Mouse (Mus musculus): ENCODE results near the gene Dnmt3b.
"Not testable (repeated sequence)": the region's sequence is repeated elsewhere in the genome, so short reads cannot be mapped to it uniquely, and the experiment has no call there.

Dnmt3b gene

DNA sequence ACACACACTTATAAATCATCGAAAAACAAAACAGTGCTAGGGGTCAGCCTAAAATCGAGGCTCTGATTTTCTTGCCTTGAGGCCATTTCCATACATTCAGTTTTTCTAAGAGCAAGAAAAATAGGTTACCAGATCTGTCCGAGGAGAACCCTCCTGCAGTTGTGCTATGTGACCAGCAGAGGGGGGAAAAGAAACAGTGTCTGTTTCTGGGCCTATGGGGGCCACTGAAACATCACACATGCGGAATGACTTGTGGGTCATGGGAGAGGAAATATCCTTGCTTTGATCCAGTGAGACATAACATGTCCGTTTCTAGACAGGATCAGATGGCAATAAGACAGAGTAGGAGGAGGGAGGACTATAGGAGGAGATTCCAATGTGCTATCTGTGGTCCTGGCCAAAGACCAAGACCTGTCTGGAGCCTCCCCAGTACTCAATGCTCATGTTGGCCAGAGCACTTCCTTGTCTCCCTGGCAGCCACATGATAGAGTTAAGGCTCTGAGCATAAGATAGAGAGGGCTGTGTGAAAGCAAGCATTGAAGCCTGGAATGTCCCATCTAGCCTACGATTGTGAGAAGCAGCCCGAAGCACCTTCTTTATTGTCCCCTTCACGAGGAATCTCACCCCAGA, 61.6 kb downstream of the Dnmt3b start:
- peak; percentile 67 for DNase-seq (ENCODE audit: low read depth, low spot score)

DNA sequence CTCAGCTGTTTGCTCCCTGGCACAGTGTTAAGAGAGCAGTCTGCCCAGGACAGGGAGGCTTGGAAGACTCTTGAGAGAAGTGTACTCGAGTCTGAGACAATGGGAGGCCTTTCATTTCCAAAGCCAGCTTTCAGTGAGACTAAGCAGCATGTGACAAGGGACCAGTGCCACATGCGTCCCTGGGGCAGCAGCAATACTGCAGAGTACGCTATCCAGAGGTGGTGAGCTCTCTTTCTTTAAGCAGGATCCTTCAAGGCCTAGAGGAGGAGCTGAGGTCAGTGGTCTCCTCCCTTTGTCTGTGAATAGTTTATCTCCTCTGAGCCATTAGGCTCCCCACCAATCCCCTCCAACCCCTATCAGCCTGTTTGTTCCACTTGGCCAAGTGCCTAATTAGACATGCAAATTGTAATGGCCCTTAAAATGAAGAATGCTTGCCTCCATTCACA, 63.4 kb downstream of the Dnmt3b start:
- DNase-seq (ENCODE audit: low read depth, low spot score), result peak; percentile 17

DNA sequence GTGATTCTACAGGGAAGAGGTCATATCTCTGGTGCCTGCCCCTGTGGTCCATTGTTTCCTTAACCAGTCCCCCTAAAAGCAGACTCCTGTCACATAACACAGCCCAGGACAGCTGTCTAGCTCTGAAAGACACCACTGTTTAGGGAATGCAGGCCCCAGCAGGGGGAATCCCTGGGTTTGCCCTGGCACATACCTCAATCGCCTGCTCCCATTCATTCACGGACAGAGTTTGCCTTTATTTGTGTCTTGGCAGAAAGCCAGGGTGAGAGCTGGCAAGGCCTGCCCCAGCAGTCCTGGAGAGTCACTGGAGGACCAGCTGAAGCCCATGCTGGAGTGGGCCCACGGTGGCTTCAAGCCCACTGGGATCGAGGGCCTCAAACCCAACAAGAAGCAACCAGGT, 64.0 kb downstream of the Dnmt3b start:
- DNase-seq (ENCODE audit: low read depth, low spot score), result peak; percentile 42

DNA sequence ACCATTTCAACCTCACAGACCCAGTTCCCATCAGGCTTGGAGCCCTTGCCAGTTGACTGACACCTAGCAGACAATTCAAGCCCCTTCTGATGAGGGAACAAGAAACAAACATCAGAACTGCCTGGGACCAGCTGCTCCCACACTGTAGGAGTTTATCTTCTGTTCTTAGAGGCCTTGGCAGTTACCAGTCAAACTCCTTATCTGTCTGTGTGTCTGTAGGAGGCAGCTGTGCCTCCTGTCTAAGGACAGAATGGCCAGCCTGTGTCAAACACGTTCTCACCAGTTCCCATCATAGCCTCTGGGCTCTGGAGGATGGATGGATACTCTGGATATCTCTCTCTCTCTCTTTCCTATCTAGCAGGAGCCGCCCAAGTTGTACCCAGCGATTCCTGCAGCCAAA, 68.6 kb downstream of the Dnmt3b start:
- DNase-seq (ENCODE audit: low read depth, low spot score), result not testable (repeated sequence)

DNA sequence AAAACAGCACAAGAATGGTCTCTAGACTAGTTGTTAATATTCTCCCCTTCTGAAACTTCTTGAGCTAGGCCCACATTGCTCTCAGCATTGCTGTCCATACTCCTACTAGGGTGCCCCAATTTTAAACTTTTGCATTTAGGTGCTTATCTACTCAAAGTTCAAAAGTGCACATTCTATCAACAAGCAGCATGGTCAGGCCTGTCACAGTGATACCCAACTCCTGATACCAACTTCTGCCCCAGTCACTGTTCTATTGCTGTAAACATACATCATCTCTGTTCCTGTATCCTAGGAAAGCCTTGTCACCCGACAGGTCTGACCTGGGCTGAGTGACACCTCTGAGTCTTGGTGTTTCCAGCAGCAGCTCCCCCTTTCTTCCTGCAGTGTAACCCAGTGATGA, 73.8 kb downstream of the Dnmt3b start:
- DNase-seq (ENCODE audit: low read depth, low spot score), result no peak

DNA sequence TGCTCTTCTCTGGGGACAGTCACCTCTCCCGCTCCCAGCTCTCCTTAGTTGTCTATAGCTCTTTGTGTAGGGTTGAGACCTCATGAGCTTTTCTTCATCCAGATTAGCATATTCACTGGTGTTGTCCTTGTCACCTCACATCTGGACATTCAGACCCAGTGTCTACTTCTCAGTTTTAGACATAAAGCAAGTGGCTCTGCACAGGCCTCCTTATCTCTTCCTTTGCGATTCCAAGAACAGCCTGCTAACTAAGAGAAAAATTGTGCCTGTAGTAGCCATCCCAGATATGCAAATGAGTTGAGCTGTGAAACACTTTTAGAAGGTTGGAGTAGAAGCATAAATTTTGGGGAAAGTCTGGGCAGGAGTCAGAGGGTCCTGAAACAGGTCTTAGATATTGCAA, 75.2 kb downstream of the Dnmt3b start:
- DNase-seq (ENCODE audit: low read depth, low spot score), result no peak

DNA sequence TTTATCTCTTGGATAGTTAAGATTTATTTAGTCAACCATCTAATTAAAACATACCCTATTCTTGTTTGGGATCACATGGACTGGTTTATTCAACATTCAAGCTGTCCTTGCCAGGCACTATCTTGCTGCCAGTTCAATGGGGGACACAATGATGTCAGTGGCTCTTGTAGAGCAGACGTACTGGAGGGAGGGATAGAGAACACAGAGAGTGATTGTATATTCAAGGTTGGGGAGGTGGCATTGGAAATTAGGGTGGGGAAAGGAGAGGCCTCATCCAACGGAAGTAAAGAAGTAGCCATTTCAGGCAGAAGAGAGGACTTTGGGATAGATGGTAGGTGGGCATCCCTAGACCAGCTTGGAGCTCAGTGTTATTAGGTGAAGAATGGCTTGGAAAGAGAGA, 75.6 kb downstream of the Dnmt3b start:
- DNase-seq (ENCODE audit: low read depth, low spot score), result no peak

DNA sequence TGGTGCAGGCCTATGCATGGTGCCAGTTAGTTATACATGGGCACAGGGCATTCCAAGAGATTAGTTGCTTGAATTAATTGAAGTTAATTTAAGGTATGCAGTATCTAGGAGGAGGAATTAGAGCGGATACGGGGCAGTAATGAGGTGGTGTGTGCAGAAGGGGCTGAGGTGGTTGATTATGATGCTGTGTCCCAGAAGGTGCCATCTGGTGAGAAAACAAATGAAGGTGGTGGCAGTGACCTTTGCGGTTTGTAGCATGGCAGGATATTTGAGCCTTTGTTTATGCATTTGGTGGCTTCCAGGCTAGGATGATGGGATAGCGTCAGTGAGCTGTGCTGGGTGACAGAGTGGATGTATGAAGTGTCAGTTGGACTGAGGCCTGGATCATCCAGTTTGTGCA, 76.0 kb downstream of the Dnmt3b start:
- DNase-seq (ENCODE audit: low read depth, low spot score), result no peak

DNA sequence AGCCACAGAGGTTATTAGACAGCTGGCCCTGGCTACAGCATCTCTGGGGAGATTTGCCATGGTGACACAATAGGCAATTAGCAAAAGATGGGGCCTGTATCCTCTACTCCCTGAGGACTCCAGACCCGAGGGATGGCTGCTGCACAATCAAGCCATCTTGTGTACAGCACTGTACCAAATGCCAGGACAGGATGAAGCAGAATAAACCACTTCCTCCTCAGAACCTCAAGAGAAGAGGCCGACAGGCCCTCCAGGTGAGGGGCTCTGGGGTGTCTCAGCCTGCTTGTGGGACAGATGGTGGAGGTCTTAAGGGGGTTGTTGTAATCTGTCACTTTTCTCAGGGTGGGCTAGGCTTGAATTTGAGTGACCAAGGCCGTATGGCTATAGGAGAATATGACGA, 84.8 kb downstream of the Dnmt3b start:
- no peak for DNase-seq (ENCODE audit: low read depth, low spot score)
